Mouse (Mus musculus): ENCODE measurements around the gene Gpam.

Gpam gene

DNA sequence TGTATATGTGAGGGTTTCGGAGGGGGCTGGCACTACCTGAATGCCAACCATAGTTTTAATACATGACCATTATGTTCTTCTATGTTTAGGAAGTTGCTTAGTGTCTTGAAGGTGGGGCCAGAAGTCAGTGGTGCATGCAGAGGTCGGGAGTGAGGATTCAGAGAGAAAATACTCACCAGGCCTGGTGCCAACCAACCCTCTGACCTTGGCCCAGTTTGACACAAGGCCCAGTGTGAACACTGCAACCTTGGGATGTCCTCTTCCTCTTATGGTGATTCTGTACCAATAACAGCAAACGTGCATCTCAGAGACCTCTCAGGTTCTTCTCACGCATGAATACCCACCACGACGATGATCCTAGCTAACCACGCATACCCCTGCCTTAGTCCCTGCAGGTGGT lies 11.5 kb upstream of the Gpam start:
- DNase-seq = no peak

- no peak for DNase-seq
These were observed 10.8 kb upstream of the Gpam start for GRCm38 (mm10) chr19:55137884-55138283.

- DNase-seq = no peak
These were observed 9.8 kb upstream of the Gpam start for GRCm38 (mm10) chr19:55136693-55137427.

- no peak for DNase-seq
These were observed 8.9 kb upstream of the Gpam start for GRCm38 (mm10) chr19:55135918-55136317.

GRCm38 (mm10) chr19:55134521-55134920 lies 7.5 kb upstream of the Gpam start:
- DNase-seq = no peak

DNA sequence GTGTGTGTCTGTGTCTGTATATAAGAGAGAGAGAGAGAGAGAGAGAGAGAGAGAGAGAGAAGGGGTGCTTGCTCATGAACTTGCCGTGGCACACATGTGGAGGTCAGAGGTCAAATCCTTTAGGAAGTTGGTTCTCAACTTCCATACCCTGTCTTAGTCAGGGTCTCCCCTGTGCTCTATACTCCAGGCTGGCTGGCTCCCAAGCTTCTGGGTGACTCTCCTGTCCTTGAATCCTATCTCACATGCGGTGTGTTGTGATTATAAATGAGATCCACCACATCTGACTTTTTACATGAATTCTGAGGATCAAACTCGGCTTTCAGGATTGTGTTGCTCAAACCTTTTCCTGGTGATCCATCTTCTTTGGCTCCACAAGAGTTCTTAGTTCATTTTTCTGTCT lies 5.4 kb upstream of the Gpam start:
- no peak for DNase-seq

GRCm38 (mm10) chr19:55131747-55132146 lies 4.7 kb upstream of the Gpam start:
- no peak for DNase-seq

DNA sequence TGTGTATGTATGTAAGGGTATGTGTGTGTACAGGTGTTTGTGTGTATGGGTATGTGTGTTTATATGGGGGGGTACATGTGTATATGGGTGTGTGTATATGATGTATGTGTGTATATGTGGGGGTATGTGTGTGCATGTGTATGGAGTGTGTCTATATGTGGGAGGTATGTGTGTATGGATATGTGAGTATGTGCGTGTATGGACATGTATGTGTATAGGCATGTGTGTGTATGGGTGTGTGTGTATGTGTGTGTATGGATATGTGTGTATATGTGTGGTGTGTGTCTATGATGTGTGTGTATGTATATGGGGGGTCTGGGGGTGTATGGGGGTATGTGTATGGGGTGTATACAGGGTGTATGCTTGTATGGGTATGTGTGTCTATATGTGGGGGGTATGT lies 1.4 kb upstream of the Gpam start:
- no peak for DNase-seq

DNA sequence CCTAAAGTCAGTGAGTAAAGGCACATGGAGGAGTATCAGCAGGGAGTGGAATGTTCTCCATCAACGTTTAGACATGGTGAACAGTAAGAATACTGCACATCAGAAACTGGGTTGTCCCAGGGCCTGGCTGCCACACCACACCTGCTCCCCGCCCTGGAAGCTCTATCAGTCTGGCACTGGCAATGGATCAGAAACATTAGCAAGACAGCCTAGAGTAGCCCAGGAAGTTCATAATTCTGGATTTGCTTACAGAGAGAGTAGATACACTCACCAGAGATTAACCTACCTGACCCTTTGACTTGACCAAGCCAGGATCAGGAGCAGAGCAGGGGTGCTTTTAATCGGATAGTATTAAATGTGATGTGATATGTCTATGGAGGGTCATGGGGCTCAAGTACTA lies 1.6 kb downstream of the Gpam start:
- no peak for DNase-seq

GRCm38 (mm10) chr19:55123001-55123536 lies 4.0 kb downstream of the Gpam start:
- DNase-seq = no peak

DNA sequence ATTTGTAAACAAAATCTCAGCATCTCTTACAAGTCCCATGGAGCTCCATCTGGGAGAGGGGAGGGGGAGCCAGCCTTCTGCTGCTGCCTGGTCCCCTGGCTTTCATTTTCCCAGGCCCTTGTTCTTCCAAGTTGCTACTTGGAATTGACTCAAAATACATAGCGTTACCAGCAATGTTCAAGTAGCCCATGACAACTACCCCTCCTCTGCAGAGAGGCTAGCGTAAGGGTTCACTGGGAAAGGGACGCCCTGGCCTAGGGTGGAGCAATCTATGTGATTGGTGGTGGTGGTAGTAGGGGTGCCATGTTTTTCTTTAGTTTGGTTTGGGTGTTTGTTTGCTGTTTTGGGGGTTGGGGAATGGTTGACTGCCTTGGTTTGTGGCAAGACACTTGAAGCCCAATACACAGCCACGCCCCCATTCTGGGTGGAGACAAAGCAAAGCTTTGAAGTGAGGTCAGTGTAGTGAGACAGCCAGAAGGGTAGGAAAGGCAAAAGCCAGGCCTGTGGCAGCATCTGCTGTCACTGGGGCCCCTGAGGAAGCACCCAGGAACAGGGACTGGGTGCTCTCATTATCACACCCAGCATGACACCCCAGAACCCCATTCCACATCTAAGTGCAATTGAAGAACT lies 4.6 kb downstream of the Gpam start:
- peak in 1 of 2 experiments; percentile 16 for DNase-seq

DNA sequence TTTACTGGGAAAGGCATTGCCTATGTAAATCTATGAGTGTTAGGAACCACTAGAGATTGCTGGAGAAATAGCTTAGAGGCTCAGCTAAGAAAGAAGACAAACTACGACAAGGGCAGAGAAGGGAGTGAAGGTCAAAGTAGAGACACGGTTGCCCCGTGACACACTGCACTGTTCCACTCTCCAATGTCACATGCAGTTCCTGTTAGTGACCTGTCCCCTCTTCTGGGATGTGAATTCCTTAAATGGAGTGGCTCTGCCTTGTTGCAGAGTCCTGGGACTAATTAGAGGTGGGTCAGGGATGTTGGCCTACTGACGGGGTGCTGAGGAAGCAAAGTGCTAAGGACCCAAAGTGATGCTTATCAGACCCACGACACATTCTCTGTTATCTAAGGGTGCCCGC lies 5.2 kb downstream of the Gpam start:
- no peak for DNase-seq

DNA sequence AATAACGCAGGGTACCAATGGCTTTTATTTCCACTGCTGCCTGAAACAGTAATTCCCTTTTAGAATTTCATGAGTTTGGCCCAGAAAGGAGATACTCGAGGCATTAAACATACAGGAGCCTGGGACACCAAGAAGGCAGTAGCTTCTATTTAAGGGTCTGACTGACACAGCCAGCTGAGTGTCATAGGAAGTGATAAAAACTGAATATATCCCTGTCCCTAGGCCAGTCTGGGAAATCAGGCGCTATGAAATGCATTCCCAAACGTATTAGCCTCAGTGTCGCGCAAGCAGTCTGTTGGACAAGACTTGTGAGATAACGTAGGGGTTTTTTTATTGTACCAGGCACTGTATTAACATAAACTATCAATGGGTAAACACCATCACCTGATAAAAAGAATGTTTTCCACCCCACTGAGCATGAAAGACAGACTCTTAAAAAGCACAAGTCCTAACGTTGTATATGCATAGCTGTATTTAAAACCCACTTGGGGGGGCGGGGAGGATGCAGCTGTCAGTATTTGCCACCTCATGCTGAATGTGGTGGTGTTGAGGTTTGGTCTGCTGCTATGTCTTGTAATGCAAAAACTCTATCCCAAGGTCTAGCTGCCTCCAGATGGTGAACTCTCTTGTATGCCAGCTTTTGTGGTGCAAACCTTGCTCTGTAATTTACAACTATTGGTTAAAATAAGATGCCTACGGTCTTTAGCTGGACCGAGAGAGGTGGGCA lies 6.4 kb downstream of the Gpam start:
- no peak for DNase-seq

DNA sequence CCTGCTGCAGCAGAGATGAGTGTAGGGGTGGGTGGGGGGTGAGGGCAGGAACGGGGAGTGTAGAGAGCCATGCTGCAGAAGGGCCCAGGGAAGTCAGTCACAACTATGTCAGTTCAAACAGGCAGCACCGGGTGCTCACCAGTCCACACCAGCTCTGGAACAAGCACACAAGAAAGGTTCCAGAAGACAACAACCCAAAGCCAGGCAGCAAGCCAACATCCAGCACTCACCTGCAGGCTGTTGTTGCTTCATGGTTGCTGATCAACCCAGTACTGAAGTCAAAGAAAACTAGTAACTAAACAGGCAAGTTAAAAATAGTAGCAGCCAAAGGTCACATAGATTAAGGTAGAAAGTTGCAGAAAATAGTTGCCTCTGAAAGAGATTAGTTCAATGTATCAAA lies 7.5 kb downstream of the Gpam start:
- DNase-seq = no peak

DNA sequence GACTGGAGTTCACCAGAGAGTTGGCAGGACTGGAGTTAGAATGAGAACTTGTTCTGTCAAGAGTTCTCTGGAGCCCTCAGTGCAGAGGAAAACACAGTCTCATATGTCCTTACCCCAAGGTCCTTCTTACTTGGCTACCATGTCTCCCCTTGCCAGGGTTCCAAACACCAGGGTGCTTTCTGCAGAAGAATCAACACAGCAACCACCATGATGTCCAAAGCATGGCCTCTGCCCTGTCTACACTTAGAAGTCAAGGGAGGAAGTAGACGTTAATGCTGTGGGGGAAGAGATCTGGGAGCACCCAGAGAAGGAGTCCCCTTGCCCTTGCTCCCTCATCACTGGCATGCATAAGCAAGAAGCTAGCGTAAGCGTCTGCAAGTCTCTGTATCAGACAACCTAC lies 9.0 kb downstream of the Gpam start:
- no peak for DNase-seq

DNA sequence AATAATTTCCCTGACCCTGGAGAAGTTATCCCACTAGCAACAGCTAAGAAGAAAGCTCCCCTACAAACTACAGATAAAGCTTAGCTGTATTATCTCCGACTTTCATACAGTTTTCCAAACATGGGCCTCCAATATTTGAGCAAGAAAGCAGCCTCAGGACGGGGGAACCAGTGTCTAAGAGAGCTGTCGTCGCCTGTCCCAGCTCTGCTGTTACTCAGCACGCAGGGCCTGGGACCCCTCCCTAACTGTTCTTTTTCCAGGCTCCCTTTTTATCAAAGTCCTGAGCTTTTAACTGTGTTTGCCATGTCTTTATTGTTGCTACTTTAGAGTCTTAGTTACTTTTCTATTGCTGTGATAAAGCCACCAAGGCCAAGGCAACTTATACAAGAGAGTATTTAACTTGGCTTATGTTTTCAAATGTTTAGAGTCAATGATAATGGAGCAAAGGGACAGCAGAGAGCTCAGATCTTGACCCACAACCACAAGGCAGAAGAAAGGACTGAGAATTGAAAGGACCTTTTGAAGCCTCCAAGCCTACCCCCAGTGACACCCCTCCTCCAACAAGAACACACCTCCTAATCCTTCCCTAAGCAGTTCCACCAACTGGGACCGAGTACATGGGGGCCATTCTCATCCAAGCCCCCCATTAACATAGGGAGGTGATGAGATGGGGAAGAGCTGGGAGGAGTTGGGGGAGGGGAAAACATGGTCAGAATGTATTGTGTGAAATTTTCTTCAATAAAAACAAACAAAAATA lies 9.8 kb downstream of the Gpam start:
- no peak for DNase-seq

DNA sequence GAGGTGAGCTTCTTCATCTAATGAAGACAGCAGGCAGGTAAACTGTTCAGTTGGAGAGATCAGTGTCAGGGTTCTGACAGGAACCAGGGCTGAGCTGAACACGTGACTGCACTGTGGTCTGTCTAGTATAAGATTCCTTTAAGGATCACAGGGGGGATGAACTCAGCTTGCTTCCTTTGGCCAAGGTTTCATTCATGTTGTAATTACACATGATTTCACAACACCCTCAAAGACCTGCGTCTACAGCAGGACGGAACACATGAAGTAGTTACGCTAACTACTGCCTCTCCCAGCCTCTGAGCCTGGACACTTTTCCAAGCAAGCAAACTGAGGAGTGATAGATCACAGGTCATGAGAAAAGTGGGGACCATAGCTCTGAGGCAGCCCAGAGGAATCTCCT lies 11.5 kb downstream of the Gpam start:
- DNase-seq = no peak

- no peak for DNase-seq
These were observed 12.1 kb downstream of the Gpam start for GRCm38 (mm10) chr19:55114825-55115395.

- DNase-seq = no peak
These were observed 19.1 kb downstream of the Gpam start for GRCm38 (mm10) chr19:55107896-55108295.

DNA sequence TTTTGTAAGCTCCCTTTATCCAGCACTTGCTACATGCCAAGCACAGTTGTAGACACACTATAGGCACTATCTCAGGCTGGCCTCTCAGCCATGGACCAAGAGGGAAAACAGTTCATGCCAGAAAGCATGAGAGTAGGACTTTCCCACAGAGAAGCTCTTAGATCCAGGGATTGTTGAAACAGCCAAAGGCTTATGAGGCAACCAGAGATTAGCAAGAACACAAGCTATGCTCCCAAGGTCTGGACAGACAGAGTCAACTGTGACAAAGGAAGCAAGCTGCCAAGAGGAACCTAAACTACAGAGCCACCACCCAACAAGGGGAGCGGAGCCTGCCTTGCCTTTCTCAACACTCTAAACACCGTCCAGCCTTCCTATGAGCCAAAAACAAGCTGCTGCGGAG lies 21.1 kb downstream of the Gpam start:
- DNase-seq = no peak

DNA sequence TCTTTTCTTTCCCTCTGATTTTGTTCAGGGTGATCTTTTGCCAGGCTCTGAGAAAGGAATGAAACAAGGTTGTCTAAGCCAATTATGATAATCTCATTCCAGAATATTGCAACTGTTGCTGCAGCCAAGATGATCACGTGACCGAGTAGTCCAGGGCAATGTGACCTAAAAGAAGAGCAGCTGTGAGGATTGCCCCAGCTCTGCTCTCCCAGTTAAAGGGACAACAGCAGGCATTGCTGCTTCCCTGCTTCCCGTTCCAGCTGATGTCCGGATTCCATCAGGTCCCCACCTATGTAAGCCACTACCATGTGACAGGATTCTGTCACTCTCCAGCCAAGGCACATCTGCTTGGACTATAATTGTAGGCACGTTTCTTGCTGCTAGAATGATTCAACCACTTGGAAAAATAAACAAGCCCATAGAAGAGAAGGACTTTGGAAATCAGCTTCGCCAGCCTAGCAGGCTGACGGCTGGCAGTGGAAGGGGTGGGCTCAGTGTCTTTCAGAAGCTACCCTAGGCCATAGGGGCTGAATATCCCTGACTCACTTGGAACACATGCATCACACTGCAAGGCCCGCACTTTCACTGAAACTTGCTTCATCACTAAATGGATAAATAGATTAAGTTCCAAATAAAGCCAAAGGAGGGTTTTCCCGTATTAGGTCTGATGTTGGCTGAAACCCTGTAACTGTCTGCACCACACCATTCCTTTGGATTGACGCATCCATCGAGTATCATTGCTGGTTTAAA lies 23.8 kb downstream of the Gpam start:
- DNase-seq = no peak

GRCm38 (mm10) chr19:55101659-55102058 lies 25.4 kb downstream of the Gpam start:
- no peak for DNase-seq
